Mouse (Mus musculus): ENCODE results near the gene Iffo1.

GRCm38 (mm10) chr6:125104223-125104622, 40.8 kb upstream of the Iffo1 start:
- TF ChIP-seq POLR2A (IDR thresholded peaks at IDR 0.05; ENCODE audit: borderline replicate concordance, insufficient read depth, low read length): no peak
- TF ChIP-seq CTCF (IDR thresholded peaks at IDR 0.05; ENCODE audit: borderline replicate concordance, insufficient read depth, low read depth, low read length): no peak

Data from cerebellum, adult 2 months (tissue).